Mouse (Mus musculus) left cerebral cortex, adult 11 months (tissue): ENCODE data around the gene Ttc28.

ENCODE experiments used
- DNase-seq: peaks from one replicate; pipeline ENCODE4 v3.0.0; 2022; ENCODE audit warnings: low spot score

Gene Ttc28

GRCm38 (mm10) chr5:111287571-111287970 is 408.0 kb downstream of the Ttc28 start:
- no peak for DNase-seq

GRCm38 (mm10) chr5:111288486-111288885 is 408.9 kb downstream of the Ttc28 start:
- DNase-seq = no peak

DNA sequence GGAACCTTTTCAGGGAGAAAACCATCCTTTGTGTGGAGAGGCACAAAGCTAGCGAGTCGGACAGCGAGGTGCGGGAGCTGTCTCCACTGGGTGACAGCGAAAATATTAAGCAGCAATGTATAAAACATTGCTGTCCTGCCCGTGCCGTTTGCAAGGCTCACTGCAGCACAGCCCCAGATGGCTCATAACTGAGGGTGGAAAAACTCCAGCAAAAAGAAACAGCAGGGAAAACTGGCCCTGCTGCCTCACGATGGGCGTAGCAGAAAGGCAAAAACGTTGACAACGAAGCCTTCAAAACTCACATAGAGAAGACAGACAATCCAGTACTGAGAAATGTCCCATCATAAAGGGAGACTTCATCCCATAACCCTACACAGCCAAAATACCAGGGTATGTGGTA is 410.5 kb downstream of the Ttc28 start:
- no peak for DNase-seq

- DNase-seq = peak; percentile 65
These were observed 412.0 kb downstream of the Ttc28 start for GRCm38 (mm10) chr5:111291639-111292038.

GRCm38 (mm10) chr5:111297801-111298200 is 418.2 kb downstream of the Ttc28 start:
- DNase-seq = no peak

- no peak for DNase-seq
These were observed 419.1 kb downstream of the Ttc28 start for GRCm38 (mm10) chr5:111298706-111299105.

DNA sequence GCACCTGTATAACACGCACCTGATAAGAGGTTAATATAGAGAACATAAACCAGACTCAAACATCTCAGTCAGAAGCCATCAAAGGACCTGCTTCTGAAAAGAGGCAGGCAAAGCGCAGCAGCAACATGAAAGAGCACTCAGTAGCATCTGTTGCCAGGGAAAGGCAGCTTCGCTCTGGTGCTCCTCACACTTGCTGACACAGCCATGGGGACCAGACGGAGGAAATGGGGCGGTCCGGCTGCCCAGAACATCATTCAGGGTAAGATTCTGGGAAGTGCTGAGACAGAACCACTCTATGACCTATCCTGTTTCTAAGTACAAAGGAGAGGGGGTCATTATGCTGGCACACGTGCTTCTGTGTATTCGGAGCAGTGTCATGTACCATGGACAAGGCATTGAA is 421.2 kb downstream of the Ttc28 start:
- no peak for DNase-seq

- no peak for DNase-seq
These were observed 422.1 kb downstream of the Ttc28 start for GRCm38 (mm10) chr5:111301736-111302135.

GRCm38 (mm10) chr5:111304730-111305129 is 425.1 kb downstream of the Ttc28 start:
- DNase-seq = no peak

- no peak for DNase-seq
These were observed 430.6 kb downstream of the Ttc28 start for GRCm38 (mm10) chr5:111310185-111310584.

- no peak for DNase-seq
These were observed 434.2 kb downstream of the Ttc28 start for GRCm38 (mm10) chr5:111313833-111314232.

GRCm38 (mm10) chr5:111315061-111315460 is 435.5 kb downstream of the Ttc28 start:
- DNase-seq = no peak

GRCm38 (mm10) chr5:111317526-111317925 is 437.9 kb downstream of the Ttc28 start:
- DNase-seq = no peak

DNA sequence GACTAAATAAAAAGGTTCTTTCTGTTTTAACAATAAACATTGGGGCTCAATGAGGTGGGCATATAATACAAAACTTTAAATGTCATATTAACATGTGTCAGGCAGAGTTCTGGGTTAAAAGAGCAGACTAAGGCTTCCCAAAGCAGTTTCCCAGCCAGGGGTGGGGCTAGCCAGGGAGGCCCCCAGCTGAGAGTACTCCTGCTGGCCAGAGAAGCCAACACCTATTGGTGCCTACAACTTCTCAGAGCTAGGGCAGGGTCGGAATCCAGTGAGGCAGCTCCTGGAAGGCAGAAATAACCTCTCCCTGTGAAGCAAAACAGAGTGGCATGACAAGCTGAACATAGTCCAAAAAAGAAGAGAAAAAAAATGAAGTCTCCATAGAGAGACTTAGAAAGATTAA is 439.3 kb downstream of the Ttc28 start:
- DNase-seq = no peak

GRCm38 (mm10) chr5:111325813-111326212 is 446.2 kb downstream of the Ttc28 start:
- no peak for DNase-seq

DNA sequence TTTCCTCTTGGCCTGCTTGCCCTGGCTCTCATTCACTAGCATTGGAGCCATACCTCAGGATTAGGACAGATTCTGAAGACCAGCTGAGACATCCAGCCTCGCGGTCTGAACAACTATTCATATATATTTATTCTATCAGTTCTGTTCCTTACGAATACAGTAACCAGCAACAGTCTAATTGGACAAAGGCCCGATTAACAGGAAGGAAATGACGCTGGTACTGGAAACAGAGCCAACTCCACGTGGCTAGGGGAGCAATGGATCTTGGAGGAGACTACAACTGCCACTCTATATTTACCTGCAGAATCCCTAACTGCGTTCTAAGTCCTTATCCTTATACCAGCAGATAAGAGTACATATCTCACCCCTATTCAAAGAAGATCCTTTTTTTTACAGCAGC is 447.8 kb downstream of the Ttc28 start:
- no peak for DNase-seq

GRCm38 (mm10) chr5:111329782-111330416 is 450.3 kb downstream of the Ttc28 start:
- no peak for DNase-seq

DNA sequence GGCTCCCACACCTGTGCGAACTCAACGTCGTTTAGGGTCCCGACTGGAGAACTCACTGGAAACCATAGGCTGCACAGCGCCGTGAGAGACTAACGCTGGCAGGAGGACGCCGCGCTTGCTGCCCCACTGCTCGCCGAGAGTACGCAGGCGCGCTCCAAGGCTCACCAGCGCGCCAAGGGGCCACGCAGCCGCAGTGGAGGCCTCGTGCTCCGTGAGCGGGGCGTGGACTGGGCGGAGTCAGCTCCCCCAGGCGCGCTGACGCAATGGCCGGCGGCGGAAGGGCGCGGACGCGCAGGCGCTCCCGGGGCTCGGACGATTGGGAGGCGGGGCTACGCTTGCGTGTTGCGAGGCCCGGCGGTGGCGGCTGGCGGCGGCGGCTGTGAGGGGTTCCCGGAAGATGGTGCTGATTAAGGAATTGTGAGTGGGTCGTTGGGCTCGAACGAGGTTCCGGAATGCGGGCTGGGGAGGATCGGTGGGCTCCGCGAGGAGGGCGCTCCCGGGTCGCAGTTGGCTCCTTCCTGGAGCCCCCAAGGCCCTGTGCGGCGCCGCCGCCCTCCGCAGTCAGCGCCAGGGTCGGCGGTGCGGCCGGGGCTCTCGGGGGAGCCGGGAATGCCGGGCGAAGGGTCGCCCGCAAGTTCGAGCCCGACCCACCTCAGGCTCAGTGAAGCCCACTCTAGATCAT is 451.0 kb downstream of the Ttc28 start, which contains the start of gene Pitpnb:
Gene Pitpnb (plus strand): TSS at position 347 of the 682 bp plus-strand sequence.
- DNase-seq = peak; percentile 96

- no peak for DNase-seq
These were observed 451.5 kb downstream of the Ttc28 start for GRCm38 (mm10) chr5:111331099-111331435.

GRCm38 (mm10) chr5:111335939-111336691 is 456.5 kb downstream of the Ttc28 start:
- DNase-seq = no peak
